Mouse (Mus musculus) embryonic facial prominence, embryonic 14.5 days (tissue): ENCODE data around the gene Dtnb. TPM values are rescaled to one million over a fixed set of nuclear protein-coding genes. Genes with fewer than 3 reads are reported as not detected.

Experiments used
- ATAC-seq: fragments of 200-750 bp; cut with Nextera tagmentation; 2 replicates; pipeline ENCODE4 v1.8.0; 2017; ENCODE audit warnings: low read depth, moderate number of reproducible peaks, moderate TSS enrichment
- DNase-seq: peaks from one replicate; pipeline ENCODE4 v3.0.0-alpha.2; 2015; ENCODE audit warnings: low spot score
- H3K27ac ChIP-seq: fragments of 300-500 bp; sonication (generic); replicated peaks from 2 replicates; pipeline ENCODE4 v1.5.1; 2014; ENCODE audit warnings: low read depth, mild to moderate bottlenecking, low read length, moderate library complexity
- H3K27me3 ChIP-seq: fragments of 300-500 bp; sonication (generic); replicated peaks from 2 replicates; pipeline ENCODE4 v1.6.1; 2014; ENCODE audit warnings: low read length; ENCODE audit not compliant: control insufficient read depth, insufficient read depth
- H3K36me3 ChIP-seq: fragments of 300-500 bp; sonication (generic); 2 replicates; pipeline ENCODE4 v1.6.1; 2014; ENCODE audit warnings: low read length, mixed read lengths; ENCODE audit not compliant: control insufficient read depth, insufficient read depth
- H3K4me1 ChIP-seq: fragments of 300-500 bp; sonication (generic); 2 replicates; pipeline ENCODE4 v1.6.1; 2014; ENCODE audit warnings: antibody characterized with exemption, low read length; ENCODE audit not compliant: control insufficient read depth, insufficient read depth
- H3K4me2 ChIP-seq: fragments of 300-500 bp; sonication (generic); 2 replicates; pipeline ENCODE4 v1.6.1; 2014; ENCODE audit warnings: low read depth, mild to moderate bottlenecking, low read length, moderate library complexity, mixed read lengths
- H3K4me3 ChIP-seq: fragments of 300-500 bp; sonication (generic); 2 replicates; pipeline ENCODE4 v1.5.1; 2014; ENCODE audit warnings: low read depth, mild to moderate bottlenecking, low read length
- H3K9ac ChIP-seq: fragments of 300-500 bp; sonication (generic); 2 replicates; pipeline ENCODE4 v1.6.1; 2014; ENCODE audit warnings: low read depth, mild to moderate bottlenecking, low read length, moderate library complexity, mixed read lengths
- H3K9me3 ChIP-seq: fragments of 300-500 bp; sonication (generic); 2 replicates; pipeline ENCODE4 v1.6.1; 2016; ENCODE audit warnings: low read length; ENCODE audit not compliant: control insufficient read depth
- WGBS: fragments of 180-500 bp; shearing (Covaris S2); extraction: QIAGEN DNeasy Blood & Tissue Kit; methylation state at CpG from one replicate; pipeline ENCODE4 v1.1.7; 2014; 5-methylcytosine and 5-hydroxymethylcytosine counted together
- polyA plus RNA-seq: library from polyadenylated mRNA; unstranded; fragments of >200 nt; fragmentation: Nextera tagmentation; extraction: Ambion mirVana; gene quantifications from 2 replicates; pipeline ENCODE4 v1.2.1, GENCODE M21; 2014

Dtnb gene
- polyA plus RNA-seq, 1 experiment from 2014 or later: 27.4 TPM

DNA sequence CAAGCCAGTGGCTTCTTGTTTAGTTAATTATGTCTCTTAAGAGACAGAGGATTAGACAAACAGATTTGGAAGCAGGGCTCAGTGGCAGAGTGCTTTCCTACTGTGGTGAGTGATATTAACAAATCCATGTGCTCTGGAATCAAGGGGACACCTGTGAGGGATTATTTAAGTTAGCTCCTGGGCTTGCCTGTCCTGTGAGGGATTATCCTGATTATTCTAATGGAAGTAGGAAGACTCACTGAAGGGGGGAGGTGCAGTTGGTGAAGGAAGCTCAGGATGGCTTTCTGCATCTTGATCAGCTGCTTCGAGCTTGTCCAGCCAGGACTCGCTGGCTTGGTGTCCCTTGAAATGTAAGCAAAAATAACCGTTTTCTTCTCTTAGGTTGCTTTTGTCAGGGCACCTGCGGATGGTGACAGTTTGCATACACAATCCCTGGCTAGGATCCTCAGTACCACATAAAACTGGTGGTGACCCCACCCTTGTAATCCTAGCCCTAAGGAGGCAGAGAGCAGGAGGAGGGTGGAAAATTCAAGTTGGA lies 26.0 kb upstream of the Dtnb start:
- ATAC-seq: no peak
- Histone ChIP-seq H3K9me3 (no peaks in the 10 kb centered on the region), H3K36me3 (no peaks in the 10 kb centered on the region), H3K4me1 (peaks cover 9% of the 10 kb centered on the region; the same call in 1 of the 2 replicates), H3K9ac (no peak overlapping the region), H3K4me3 (no peak overlapping the region), H3K27me3 (no peaks in the 10 kb centered on the region), H3K4me2 (no peak overlapping the region), H3K27ac (no peak overlapping the region)
- no peak for DNase-seq
- 31% methylated on average over 4 of the region's 4 CpGs for WGBS

DNA sequence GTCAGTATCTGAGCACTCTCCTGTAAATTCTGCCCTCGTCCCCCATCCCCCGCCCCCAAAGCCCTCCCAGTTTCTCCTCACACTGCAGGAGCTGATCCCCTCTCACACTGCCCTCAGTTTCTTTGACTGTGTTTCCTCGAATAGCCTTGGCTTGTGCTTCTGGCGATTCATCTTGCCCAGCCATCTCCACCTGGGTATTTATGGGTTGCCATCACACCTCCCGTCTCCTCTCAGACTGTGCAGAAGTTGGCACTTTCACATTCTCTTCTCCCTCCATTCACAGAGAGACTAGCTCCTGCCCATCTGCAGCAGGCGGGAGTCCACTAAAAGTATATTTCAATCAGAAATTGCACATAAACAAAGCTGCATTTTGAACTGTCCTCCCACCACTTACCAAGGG lies 25.4 kb upstream of the Dtnb start:
- DNase-seq (no peak), ATAC-seq (no peak)
- Histone ChIP-seq H3K27me3 (no peaks in the 10 kb centered on the region), H3K9ac (no peak overlapping the region), H3K9me3 (no peaks in the 10 kb centered on the region), H3K4me2 (no peak overlapping the region), H3K4me3 (no peak overlapping the region), H3K4me1 (peaks cover 9% of the 10 kb centered on the region; the same call in 1 of the 2 replicates), H3K36me3 (no peaks in the 10 kb centered on the region), H3K27ac (no peak overlapping the region)
- WGBS: 38% methylated on average over 6 of the region's 6 CpGs

DNA sequence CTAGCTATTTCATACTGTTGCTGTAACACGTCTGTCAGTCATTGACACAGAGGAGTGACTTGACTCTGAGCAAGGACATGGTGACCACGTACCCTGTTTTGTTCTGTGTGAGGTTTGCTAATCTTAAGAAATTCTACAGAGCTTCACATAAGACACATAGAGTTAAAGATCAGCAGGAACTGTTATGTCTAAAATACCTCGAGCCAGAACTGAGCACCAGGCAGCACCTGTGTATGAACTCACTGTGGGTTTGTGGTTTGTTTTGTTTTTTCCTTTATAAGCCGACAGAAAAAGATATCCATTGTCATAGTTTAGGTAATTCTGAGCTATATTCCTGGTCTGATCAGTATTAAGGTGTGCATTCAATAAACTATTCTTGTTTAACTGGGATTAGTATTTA lies 24.7 kb upstream of the Dtnb start:
- Histone ChIP-seq H3K9ac (no peak overlapping the region), H3K27ac (no peak overlapping the region), H3K36me3 (no peaks in the 10 kb centered on the region), H3K4me1 (peaks cover 9% of the 10 kb centered on the region; the same call in 1 of the 2 replicates), H3K4me2 (no peak overlapping the region), H3K4me3 (no peak overlapping the region), H3K27me3 (no peaks in the 10 kb centered on the region), H3K9me3 (no peaks in the 10 kb centered on the region)
- ATAC-seq: no peak
- DNase-seq: no peak
- WGBS: 55% methylated on average over 4 of the region's 4 CpGs

DNA sequence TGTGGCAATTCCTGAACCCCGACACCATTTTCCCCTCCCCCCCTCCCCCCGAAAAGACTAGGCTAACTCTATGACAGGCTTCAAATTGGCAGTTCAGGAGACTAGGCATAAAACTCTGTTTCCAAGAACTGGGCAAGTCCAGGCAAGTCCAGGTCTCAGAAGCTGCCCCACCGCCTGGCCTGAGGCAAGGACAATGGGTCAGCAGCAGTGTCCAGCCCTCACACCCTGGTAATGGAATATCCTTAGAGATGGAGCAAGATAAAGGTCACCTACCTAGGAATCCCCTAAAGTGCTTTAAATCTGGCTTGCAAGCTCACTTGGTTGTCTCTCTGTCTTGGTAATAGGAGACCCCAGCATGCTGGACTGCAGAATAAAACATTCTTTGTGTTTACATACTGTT lies 24.3 kb upstream of the Dtnb start:
- WGBS: 61% methylated on average over 3 of the region's 3 CpGs
- Histone ChIP-seq H3K9ac (no peak overlapping the region), H3K4me1 (peaks cover 9% of the 10 kb centered on the region; the same call in 1 of the 2 replicates), H3K4me2 (no peak overlapping the region), H3K27me3 (no peaks in the 10 kb centered on the region), H3K27ac (no peak overlapping the region), H3K4me3 (no peak overlapping the region), H3K9me3 (no peaks in the 10 kb centered on the region), H3K36me3 (no peaks in the 10 kb centered on the region)
- ATAC-seq: no peak
- DNase-seq: no peak

DNA sequence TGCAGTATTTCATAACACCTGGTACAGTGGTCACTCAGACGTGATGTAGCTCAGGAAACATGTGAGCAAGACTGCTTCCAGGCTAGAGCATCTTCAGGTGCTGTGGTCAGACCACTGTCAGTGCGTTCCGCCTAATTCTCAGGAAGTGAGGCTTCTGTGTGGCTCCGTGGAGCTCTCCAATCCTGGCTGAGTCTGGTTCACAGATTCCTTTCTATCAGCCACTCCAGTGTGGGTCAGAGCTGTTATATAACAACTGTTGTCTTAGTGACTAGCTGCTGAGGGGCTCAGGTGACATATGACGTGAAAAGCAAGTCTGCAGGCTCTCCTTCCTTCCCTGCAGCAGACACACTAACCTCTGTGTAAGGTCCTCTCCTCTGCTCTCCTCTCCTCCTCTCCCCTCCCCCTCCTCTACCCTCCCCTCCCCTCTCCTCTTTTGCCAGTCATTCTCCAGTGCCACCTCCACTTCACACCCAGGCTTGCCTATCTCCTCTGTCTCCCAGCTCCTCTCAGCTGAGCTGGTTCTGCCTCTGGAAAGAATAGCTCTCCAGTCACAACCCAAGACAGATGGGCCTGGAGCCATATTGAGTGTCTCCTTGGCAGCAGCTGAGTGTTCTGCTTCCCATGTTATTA lies 23.5 kb upstream of the Dtnb start:
- no peak overlapping the region for H3K9ac ChIP-seq
- ATAC-seq (no peak), DNase-seq (no peak)
- peaks cover 9% of the 10 kb centered on the region; the same call in 1 of the 2 replicates for H3K4me1 ChIP-seq
- no peak overlapping the region for H3K27ac ChIP-seq
- H3K4me3 ChIP-seq: no peak overlapping the region
- no peaks in the 10 kb centered on the region for H3K27me3 ChIP-seq
- no peak overlapping the region for H3K4me2 ChIP-seq
- 39% methylated on average over 5 of the region's 5 CpGs for WGBS
- no peaks in the 10 kb centered on the region for H3K36me3 ChIP-seq
- H3K9me3 ChIP-seq: no peaks in the 10 kb centered on the region

DNA sequence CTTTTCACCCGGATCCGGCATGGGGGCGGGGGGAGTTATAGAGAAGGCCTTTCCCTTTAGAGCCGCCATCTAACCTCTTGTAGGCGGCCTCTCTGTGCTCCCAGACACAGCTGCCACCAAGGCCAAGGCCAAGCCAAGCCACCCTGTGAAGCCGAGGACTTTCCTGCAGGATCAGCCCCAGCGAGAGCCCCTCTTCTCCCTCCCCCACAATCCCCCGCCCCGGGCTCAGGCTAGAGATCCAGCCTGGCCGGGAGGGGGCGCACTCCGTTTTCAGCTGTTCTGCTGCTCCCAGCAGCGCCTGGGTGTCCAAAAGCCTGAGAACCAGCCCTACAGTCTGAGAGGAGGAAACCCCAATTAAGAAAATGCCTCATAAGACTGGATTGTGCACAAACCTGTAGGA lies 21.9 kb upstream of the Dtnb start:
- 15% methylated on average over 13 of the region's 13 CpGs for WGBS
- H3K4me1 ChIP-seq: peaks cover 9% of the 10 kb centered on the region; the same call in 1 of the 2 replicates
- H3K4me2 ChIP-seq: peak overlapping the region; percentile 30; the same call in 1 of the 2 replicates
- no peak overlapping the region for H3K4me3 ChIP-seq
- H3K9ac ChIP-seq: no peak overlapping the region
- no peaks in the 10 kb centered on the region for H3K36me3 ChIP-seq
- H3K9me3 ChIP-seq: no peaks in the 10 kb centered on the region
- no peak overlapping the region for H3K27ac ChIP-seq
- no peak for DNase-seq
- H3K27me3 ChIP-seq: no peaks in the 10 kb centered on the region
- peak; percentile 56; the same call in 1 of the 2 replicates for ATAC-seq

DNA sequence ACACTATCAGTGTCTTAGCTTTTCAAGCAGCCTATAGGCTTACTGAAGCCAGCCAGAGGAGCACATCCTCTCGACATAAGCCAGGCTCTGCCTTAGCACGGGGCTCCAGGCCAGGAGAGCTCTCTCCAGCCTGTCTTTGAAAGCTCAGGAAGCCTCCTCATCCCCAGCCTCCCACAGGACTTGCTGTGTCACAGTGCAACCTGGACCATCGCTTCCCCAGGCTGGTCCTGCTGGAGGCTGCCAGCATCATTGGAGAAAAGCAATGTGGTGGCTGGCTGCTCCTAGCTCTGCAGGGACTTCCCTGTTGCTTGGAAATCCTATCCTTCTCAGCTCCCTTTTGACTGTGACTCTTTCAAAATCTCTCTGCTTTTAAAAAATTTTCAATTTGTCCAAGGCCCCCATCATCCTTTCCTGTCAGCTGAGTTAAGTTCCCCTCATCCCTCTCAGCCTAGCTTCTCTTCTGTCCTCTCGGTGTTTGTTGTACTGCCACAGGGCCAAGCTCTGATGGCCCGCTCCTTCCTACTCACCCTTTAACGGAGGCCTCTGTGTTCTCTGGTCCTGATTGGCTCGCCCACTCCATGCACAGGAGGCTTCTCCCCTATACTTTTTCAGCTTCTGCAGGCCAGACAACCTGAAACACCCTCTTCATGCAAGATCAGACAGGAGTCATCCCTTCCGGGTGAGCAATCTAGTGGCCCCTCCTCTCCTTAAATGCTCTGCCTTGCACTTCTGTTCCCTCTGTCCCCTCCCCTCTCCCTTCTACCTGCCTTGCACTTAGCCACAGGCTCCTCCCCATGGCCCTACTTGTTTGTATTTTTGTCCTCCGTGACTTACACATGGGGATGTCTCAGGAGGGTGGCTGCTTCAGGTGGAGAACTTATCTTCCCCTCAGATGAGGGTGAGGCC lies 14.5 kb upstream of the Dtnb start:
- DNase-seq: no peak
- Histone ChIP-seq H3K9ac (no peak overlapping the region), H3K27ac (no peak overlapping the region), H3K27me3 (no peaks in the 10 kb centered on the region), H3K9me3 (no peaks in the 10 kb centered on the region), H3K4me3 (no peak overlapping the region), H3K4me1 (no peaks in the 10 kb centered on the region), H3K4me2 (no peak overlapping the region), H3K36me3 (no peaks in the 10 kb centered on the region)
- 50% methylated on average over 9 of the region's 9 CpGs for WGBS
- ATAC-seq: no peak

DNA sequence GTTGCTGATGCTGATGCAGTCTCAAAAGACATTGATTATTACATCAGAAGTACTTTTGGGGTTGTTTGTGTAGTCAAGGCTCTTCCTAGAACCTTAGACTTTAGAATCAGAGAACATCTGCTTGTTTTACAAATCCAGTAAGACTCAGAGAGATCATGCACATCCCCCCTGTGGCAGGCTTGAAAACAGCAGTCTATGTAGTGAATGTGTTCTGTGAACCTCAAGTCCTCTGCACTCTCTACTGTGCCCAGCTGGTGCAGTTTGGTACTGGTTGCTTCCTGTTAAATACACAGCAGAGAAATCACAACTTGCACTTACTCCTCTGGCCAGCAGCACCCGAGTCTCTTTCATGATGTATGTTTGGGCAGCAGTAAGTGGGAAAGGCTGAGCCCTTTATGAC lies 11.6 kb upstream of the Dtnb start:
- no peaks in the 10 kb centered on the region for H3K4me1 ChIP-seq
- no peak overlapping the region for H3K27ac ChIP-seq
- no peaks in the 10 kb centered on the region for H3K27me3 ChIP-seq
- no peak overlapping the region for H3K9ac ChIP-seq
- 41% methylated on average over 1 of the region's 1 CpGs for WGBS
- ATAC-seq: peak; percentile 60; the same call in 1 of the 2 replicates
- H3K4me3 ChIP-seq: no peak overlapping the region
- peak; percentile 69 for DNase-seq
- no peaks in the 10 kb centered on the region for H3K9me3 ChIP-seq
- H3K36me3 ChIP-seq: no peaks in the 10 kb centered on the region
- H3K4me2 ChIP-seq: no peak overlapping the region
